Comparison of ENCODE assay signal across 36 mouse cellular contexts in the genomic region with DNA sequence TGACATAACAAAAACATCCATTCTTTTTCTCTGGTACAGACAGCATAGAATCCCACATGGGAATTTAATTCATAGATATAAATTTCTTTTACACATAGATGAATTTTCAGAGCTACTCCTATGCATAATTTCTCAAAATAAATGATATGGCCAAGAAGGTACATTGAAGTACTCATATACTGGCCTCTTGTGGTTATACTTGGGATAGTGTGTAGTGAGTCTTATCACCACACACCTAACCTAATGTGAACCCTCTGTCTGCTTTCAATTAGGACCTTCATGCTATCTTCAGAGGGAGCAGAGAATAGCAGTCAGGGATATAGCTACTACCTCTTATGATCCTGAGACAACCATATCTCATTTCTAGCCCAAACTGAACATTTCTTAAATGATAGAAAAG. TPM values are rescaled to one million over a fixed set of nuclear protein-coding genes. Genes with fewer than 3 reads are reported as not detected.
DNase-seq lines count a peak whose midpoint lies in the region; ATAC-seq and TF ChIP-seq lines count a peak whose summit lies in the region.
"Had no signal": no experiment of that assay in that cellular context is flagged by ENCODE, and none has a peak within 500 bp of the region (broad histone marks: within the 10 kb centered on the region; RNA-seq: fewer than 3 reads in every experiment).

No protein-coding gene starts in this region.

- H3K27me3 ChIP-seq in forebrain, postnatal 0 days (ENCODE audit: insufficient read depth, low read length) = no peaks in the 10 kb centered on the region
- no peaks in the 10 kb centered on the region for H3K27me3 ChIP-seq in forebrain, embryonic 10.5 days (ENCODE audit: poor library complexity, severe bottlenecking)
- H3K27me3 ChIP-seq: embryonic facial prominence, embryonic 13.5 days; liver, embryonic 15.5 days; lung, embryonic 15.5 days; midbrain, embryonic 12.5 days; neural tube, embryonic 15.5 days had no signal

- no peaks in the 10 kb centered on the region for H3K9me3 ChIP-seq in forebrain, postnatal 0 days (ENCODE audit: low read length)
- H3K9me3 ChIP-seq in forebrain, embryonic 10.5 days = no peaks in the 10 kb centered on the region
- H3K9me3 ChIP-seq: liver, embryonic 15.5 days; lung, embryonic 15.5 days; midbrain, embryonic 12.5 days; neural tube, embryonic 15.5 days had no signal

- no peaks in the 10 kb centered on the region for H3K36me3 ChIP-seq in forebrain, postnatal 0 days (ENCODE audit: insufficient read depth)
- no peaks in the 10 kb centered on the region for H3K36me3 ChIP-seq in forebrain, embryonic 10.5 days (replicated peaks)
- H3K36me3 ChIP-seq: embryonic facial prominence, embryonic 13.5 days; liver, embryonic 15.5 days; lung, embryonic 15.5 days; midbrain, embryonic 12.5 days; neural tube, embryonic 15.5 days had no signal

- H3K4me1 ChIP-seq in forebrain, postnatal 0 days (ENCODE audit: insufficient read depth) = no peaks in the 10 kb centered on the region
- no peaks in the 10 kb centered on the region for H3K4me1 ChIP-seq in forebrain, embryonic 10.5 days
- H3K4me1 ChIP-seq: embryonic facial prominence, embryonic 13.5 days; liver, embryonic 15.5 days; lung, embryonic 15.5 days; midbrain, embryonic 12.5 days; neural tube, embryonic 15.5 days had no signal

- H3K27ac ChIP-seq in forebrain, postnatal 0 days (ENCODE audit: low read depth, low read length) = no peak overlapping the region
- no peak overlapping the region for H3K27ac ChIP-seq in forebrain, embryonic 10.5 days
- no peak overlapping the region for H3K27ac ChIP-seq in layer of hippocampus, adult 2 months
- H3K27ac ChIP-seq: embryonic facial prominence, embryonic 13.5 days; liver, embryonic 15.5 days; lung, embryonic 15.5 days; midbrain, embryonic 12.5 days; neural tube, embryonic 15.5 days had no signal

- DNase-seq in forebrain, postnatal 0 days = no peak
- DNase-seq in forebrain, embryonic 10.5 days (ENCODE audit: extremely low spot score, low spot score) = no peak
- no peak for DNase-seq in layer of hippocampus, adult 2 months (ENCODE audit: low spot score in 2 of 2)
- DNase-seq in layer of hippocampus, postnatal 25 days (ENCODE audit: extremely low spot score in 1 of 2, low spot score in 1 of 2) = no peak
- DNase-seq in 416B (ENCODE audit: low read depth) = peak; percentile 25
- peak; percentile 11 for DNase-seq in c-Kit-positive CD71-positive TER-119-positive erythroid progenitor cells, embryonic 14.5 days (ENCODE audit: low spot score)
- no peak for DNase-seq in right cerebral cortex, postnatal 14 days
- no peak for DNase-seq in neural tube, embryonic 10.5 days (ENCODE audit: extremely low spot score, low spot score)
- DNase-seq: adrenal gland, postnatal 25 days; cerebellum, adult 8-10 months; cerebellum, postnatal 36 days; gastrocnemius, postnatal 10 days; heart, postnatal 14 days; kidney, adult 11 months; kidney, postnatal 36 days; layer of hippocampus, postnatal 36 days had no signal

- no peak overlapping the region for H3K4me3 ChIP-seq in forebrain, postnatal 0 days (ENCODE audit: low read depth, low read length)
- H3K4me3 ChIP-seq in forebrain, embryonic 10.5 days = no peak overlapping the region
- no peak overlapping the region for H3K4me3 ChIP-seq in layer of hippocampus, adult 2 months
- H3K4me3 ChIP-seq: embryonic facial prominence, embryonic 13.5 days; liver, embryonic 15.5 days; lung, embryonic 15.5 days; midbrain, embryonic 12.5 days; neural tube, embryonic 15.5 days had no signal

- 0 out of 2 replicates have a peak, but pooled peaks have one; percentile 15 for TF ChIP-seq CTCF in forebrain, postnatal 0 days (IDR thresholded peaks at IDR 0.05; ENCODE audit: low read depth)
- TF ChIP-seq CTCF in layer of hippocampus, adult 2 months (conservative IDR thresholded peaks at IDR 0.05) = peak; percentile 57

- H3K4me2 ChIP-seq in forebrain, postnatal 0 days (ENCODE audit: low read depth) = no peak overlapping the region
- H3K4me2 ChIP-seq: embryonic facial prominence, embryonic 13.5 days; liver, embryonic 15.5 days; lung, embryonic 15.5 days; midbrain, embryonic 12.5 days; neural tube, embryonic 15.5 days had no signal

- no peak overlapping the region for H3K9ac ChIP-seq in forebrain, postnatal 0 days
- H3K9ac ChIP-seq: embryonic facial prominence, embryonic 13.5 days; liver, embryonic 15.5 days; lung, embryonic 15.5 days; midbrain, embryonic 12.5 days; neural tube, embryonic 15.5 days had no signal

- ATAC-seq in forebrain, postnatal 0 days = no peak
- ATAC-seq: forebrain, embryonic 16.5 days had no signal

RNA-seq across cellular contexts. Expression of a gene that starts 27.4 kb away (rescaled TPM):
- not detected in 2 replicates for total RNA-seq in forebrain, postnatal 0 days (2014; rRNA removed)
- polyA plus RNA-seq in forebrain, postnatal 0 days (2015; fragmentation: Nextera tagmentation; extraction: Ambion mirVana) = not detected in 2 replicates
- not detected in 2 replicates for polyA plus RNA-seq in forebrain, embryonic 10.5 days (2016; fragmentation: Nextera tagmentation; extraction: Ambion mirVana)
- total RNA-seq in layer of hippocampus, adult 2 months (2021) = not detected
- total RNA-seq in layer of hippocampus, postnatal 25 days (2021) = not detected
- total RNA-seq: adrenal gland, adult 18-20 months; adrenal gland, postnatal 25 days; gastrocnemius, postnatal 10 days; heart, postnatal 14 days; layer of hippocampus, adult 8-10 months; layer of hippocampus, postnatal 36 days; left cerebral cortex, postnatal 10 days; liver, adult 2 months; megakaryocyte, adult 5-6 weeks had no signal
- polyA plus RNA-seq: embryonic facial prominence, embryonic 13.5 days; forebrain, embryonic 11.5 days; forebrain, embryonic 16.5 days; gonadal fat pad, adult 2 months; heart, embryonic 14.5 days; hindbrain, embryonic 11.5 days; kidney, embryonic 14.5 days; limb, embryonic 11.5 days; liver, adult 2 months; liver, embryonic 15.5 days; lung, embryonic 15.5 days; midbrain, embryonic 12.5 days; neural tube, embryonic 15.5 days; small intestine, adult 2 months; stomach, embryonic 14.5 days had no signal

RNA-seq across cellular contexts. Expression of a gene that starts 47.1 kb away (rescaled TPM):
- total RNA-seq in forebrain, postnatal 0 days (2014; rRNA removed) = not detected in 2 replicates
- not detected in 2 replicates for polyA plus RNA-seq in forebrain, postnatal 0 days (2015; fragmentation: Nextera tagmentation; extraction: Ambion mirVana)
- polyA plus RNA-seq in forebrain, embryonic 10.5 days (2016; fragmentation: Nextera tagmentation; extraction: Ambion mirVana) = not detected in 2 replicates
- total RNA-seq in layer of hippocampus, adult 2 months (2021) = not detected
- not detected for total RNA-seq in layer of hippocampus, postnatal 25 days (2021)
- total RNA-seq: adrenal gland, adult 18-20 months; adrenal gland, postnatal 25 days; gastrocnemius, postnatal 10 days; heart, postnatal 14 days; layer of hippocampus, adult 8-10 months; layer of hippocampus, postnatal 36 days; left cerebral cortex, postnatal 10 days; liver, adult 2 months; monocyte, adult 5-6 weeks had no signal
- polyA plus RNA-seq: embryonic facial prominence, embryonic 13.5 days; forebrain, embryonic 11.5 days; forebrain, embryonic 16.5 days; gonadal fat pad, adult 2 months; heart, embryonic 14.5 days; hindbrain, embryonic 11.5 days; kidney, embryonic 14.5 days; limb, embryonic 11.5 days; liver, adult 2 months; liver, embryonic 15.5 days; lung, embryonic 15.5 days; midbrain, embryonic 12.5 days; neural tube, embryonic 15.5 days; small intestine, adult 2 months; stomach, embryonic 14.5 days had no signal

Comparison
In these comparisons a context has a peak if more than half of its experiments do, and no peak if none do; other contexts are left out.
1. DNase-seq: peak in 416B (single experiment) and c-Kit-positive CD71-positive TER-119-positive erythroid progenitor cells, embryonic 14.5 days (single experiment); none in forebrain, postnatal 0 days (single experiment), forebrain, embryonic 10.5 days (single experiment), layer of hippocampus, adult 2 months (0 of 2), layer of hippocampus, postnatal 25 days (0 of 2), right cerebral cortex, postnatal 14 days (single experiment) and neural tube, embryonic 10.5 days (single experiment).